Mouse (Mus musculus) left cerebral cortex, adult 2 months (tissue): ENCODE measurements around the gene Tmem262. TPM values are rescaled to one million over a fixed set of nuclear protein-coding genes. Genes with fewer than 3 reads are reported as not detected.
"Not testable (repeated sequence)": the region's sequence is repeated elsewhere in the genome, so short reads cannot be mapped to it uniquely, and the experiment has no call there.

Experiments used
- DNase-seq, 2 experiments: peaks; one replicate each; pipeline ENCODE4 v3.0.0; 2021 to 2022; ENCODE audit warnings: low spot score in 2 of 2, mixed read lengths in 1 of 2; ENCODE audit errors: extremely low spot score in 1 of 2
- H3K27ac ChIP-seq: fragments of 200-600 bp; 2 replicates; pipeline ENCODE4 v1.8.1; 2022
- H3K4me3 ChIP-seq: fragments of 200-600 bp; 2 replicates; pipeline ENCODE4 v1.8.1; 2022
- CTCF ChIP-seq: fragments of 200-600 bp; IDR thresholded peaks from 2 replicates; pipeline ENCODE4 v1.8.1; 2022; ENCODE audit warnings: antibody characterized with exemption, mild to moderate bottlenecking, moderate library complexity
- intact Hi-C: fragments of 180-260 bp; cut with DNase I; formaldehyde crosslinking; loops from one replicate; pipeline ENCODE4 v1.15.1; 2025
- long read RNA-seq, 2 experiments: library from polyadenylated mRNA; stranded (forward); transcript quantifications; one replicate each; pipeline ENCODE4 v2.0.0; 2021; ENCODE audit warnings: borderline mapping rate in 2 of 2
- total RNA-seq, 2 experiments: library from RNA; stranded (reverse); gene quantifications; 2 replicates each; pipeline ENCODE4 v1.2.3; 2021

The Tmem262 gene
- total RNA-seq: not detected
- long read RNA-seq, experiment 1: 0 reads
- long read RNA-seq, experiment 2, partial matches to known transcripts: 0 of 2 reads
- long read RNA-seq, experiment 2, other reads (novel, unspliced or antisense): 2 of 2 reads

DNA sequence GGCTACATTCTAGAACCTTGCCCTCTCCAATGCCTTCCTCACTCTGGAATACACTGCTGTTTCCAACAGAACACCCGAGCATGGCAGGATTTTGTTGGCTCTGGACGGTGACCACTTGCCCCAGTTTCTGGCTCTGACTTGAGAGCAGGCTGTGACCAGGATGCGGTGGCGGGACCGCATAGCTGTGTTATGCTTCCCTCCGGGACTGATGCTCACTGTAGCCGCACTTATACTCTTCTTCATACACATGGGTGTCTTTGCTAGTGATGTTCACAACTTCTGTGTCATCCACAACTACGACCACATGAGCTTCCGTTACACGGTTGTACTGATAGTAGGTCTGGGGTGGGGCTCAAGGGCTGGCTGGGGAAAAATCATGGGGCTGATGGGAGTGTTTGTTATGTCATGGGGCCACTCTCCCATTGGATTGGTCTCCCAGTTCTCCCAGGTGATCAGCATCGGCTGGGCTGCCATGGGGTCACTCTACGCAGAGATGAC is at the start of gene Tmem262:
TSS of gene Tmem262 (plus strand) at position 51 of the 498 bp plus-strand sequence.
- Histone ChIP-seq H3K27ac (no peak within 1 kb of the TSS), H3K4me3 (no peak within 1 kb of the TSS)
- intact Hi-C loops: loop anchor here (5.0 to 10.0 kb wide), 2 partner anchors 37 to 255 kb away; partner anchors contain the start of genes Men1 and Sac3d1
- DNase-seq: no peak
- no peak for TF ChIP-seq CTCF

DNA sequence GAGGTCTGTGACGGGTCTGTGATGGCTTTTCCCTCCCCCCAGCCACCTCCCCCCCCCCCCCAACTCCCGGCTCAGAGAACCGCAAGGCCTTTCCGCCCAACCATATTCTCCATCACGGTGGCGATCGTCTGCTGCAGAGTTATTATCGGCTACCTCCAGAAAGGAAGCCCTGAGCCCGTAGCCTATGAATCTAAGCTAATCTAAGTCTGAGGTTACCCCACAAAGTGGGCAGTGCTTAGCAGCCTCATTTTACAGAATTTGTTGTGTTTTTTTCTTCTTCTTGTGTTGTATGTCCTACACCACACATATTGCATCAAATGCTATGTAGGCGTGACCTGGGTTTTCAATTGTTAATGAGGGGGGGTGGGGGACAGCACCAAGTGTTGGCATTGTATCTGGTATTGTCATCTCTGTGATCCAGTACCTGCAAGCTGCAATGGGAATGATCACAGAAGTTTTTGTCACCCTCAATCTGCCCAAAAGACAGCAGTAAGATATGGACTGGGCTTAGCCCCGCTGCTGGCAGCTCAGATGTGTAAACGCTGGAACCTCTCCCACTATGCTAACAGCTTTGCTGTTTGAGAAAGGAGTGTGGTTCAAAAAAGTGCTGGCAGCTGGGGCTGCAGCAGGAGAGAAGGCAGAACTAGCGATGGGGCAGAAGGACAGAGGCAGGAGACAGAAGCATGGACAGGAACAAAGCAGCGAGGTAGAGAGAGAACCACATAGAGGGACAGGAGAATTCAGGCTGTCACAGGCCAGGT is 49.1 kb upstream of the Tmem262 start:
- no peak for TF ChIP-seq CTCF
- no peak overlapping the region for H3K4me3 ChIP-seq
- no peak overlapping the region for H3K27ac ChIP-seq
- no peak for DNase-seq
- intact Hi-C loops: no loop called here

DNA sequence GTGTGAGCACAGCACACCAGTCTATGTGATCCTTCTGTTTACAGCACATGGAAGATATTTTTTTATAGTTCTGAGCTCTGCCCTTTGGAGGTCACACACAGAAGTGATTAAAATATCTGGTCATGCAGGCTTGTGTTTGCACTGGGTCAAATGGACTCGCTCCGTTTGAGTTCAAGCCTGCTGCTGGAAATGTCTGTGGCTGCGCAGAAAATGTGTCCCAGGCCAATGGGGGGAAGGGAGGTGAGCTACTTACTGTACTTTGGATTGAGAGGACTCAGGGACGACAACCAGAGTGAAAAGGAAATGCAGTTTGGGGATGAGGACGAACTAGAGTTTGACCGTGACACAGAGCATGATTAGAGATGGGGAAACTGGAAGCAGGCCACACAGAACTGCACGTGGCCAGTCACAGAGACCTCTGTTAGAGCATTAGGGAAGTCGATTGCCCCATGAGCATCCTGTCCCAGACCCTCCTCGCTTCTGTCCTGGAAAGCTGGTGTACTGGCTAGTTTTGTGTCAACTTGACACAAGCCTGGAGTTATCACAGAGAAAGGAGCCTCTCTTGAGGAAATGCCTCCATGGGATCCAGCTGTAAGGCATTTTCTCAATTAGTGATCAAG is 43.8 kb upstream of the Tmem262 start:
- no peak overlapping the region for H3K4me3 ChIP-seq
- no peak for TF ChIP-seq CTCF
- intact Hi-C loops: no loop called here
- no peak for DNase-seq
- H3K27ac ChIP-seq: no peak overlapping the region

DNA sequence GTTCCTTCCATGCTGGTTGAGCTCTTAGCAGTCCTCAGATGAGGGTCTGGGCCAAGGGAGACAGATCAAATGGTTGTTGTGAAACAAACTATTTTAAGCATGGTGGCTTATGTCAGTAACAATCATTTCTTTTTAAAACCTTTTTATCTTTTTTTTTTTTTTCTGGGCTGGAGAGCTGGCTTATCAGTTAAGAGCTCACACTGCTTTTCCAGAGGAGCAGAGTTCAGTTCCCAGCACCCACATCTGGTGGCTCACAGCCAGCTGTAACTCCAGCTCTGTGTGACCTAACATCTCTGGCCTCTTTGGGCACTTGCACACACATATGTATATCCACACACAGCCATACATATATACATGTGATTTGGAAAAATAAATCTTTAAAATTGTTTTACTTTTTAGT is 42.1 kb upstream of the Tmem262 start:
- Histone ChIP-seq H3K4me3 (no peak overlapping the region), H3K27ac (no peak overlapping the region)
- no peak for DNase-seq
- intact Hi-C loops: no loop called here
- no peak for TF ChIP-seq CTCF

DNA sequence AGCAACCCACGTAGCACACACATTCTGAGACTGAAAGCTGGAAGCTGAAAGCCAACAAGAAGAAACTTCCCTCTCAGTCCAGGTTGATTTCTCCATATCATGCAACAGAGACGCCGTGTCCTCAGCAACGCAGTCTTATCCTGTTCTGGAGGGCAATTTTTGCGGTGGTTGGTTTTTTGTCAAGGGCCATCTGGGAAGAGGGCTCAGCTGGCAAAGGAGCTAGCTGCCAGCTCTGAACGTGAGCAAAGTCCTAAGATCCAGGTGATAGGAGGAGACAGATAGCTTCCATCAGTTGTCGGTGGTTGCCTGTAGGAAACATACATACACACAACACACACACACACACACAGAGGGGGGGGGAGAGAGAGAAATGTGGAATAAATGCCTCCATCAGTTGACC is 41.5 kb upstream of the Tmem262 start:
- TF ChIP-seq CTCF: no peak
- intact Hi-C loops: no loop called here

DNA sequence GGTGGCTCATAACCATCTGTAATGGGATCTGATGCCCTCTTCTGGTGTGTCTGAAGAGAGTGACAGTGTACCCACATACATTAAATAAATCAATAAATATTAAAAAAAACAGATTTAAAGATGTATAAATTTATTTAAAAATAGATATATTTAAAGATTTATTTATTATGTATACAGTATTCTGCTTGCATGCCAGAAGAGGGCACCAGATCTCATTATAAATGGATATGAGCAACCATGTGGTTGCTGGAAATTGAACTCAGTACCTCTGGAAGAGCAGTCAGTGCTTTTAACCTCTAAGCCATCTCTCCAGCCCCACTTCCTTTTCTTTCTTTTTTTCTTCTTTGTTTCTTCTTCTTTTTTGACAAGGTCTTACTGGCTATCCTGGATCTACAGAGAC is 39.8 kb upstream of the Tmem262 start:
- no peak overlapping the region for H3K4me3 ChIP-seq
- peak; percentile 28 for TF ChIP-seq CTCF
- intact Hi-C loops: loop anchor here (10.0 kb wide), 1 partner anchor 255 kb away; no protein-coding TSS in a partner anchor
- H3K27ac ChIP-seq: no peak overlapping the region
- DNase-seq: no peak

More for the DNA sequence above, 41.5 kb upstream of the Tmem262 start:
- Histone ChIP-seq H3K27ac (no peak overlapping the region), H3K4me3 (no peak overlapping the region)
- DNase-seq: no peak

- DNase-seq: no peak
- intact Hi-C loops: loop anchor here (10.0 kb wide), 1 partner anchor 257 kb away; no protein-coding TSS in a partner anchor
- no peak for TF ChIP-seq CTCF
- no peak overlapping the region for H3K4me3 ChIP-seq
- H3K27ac ChIP-seq: no peak overlapping the region
These were observed 37.5 kb upstream of the Tmem262 start for GRCm38 (mm10) chr19:6042293-6042692.

DNA sequence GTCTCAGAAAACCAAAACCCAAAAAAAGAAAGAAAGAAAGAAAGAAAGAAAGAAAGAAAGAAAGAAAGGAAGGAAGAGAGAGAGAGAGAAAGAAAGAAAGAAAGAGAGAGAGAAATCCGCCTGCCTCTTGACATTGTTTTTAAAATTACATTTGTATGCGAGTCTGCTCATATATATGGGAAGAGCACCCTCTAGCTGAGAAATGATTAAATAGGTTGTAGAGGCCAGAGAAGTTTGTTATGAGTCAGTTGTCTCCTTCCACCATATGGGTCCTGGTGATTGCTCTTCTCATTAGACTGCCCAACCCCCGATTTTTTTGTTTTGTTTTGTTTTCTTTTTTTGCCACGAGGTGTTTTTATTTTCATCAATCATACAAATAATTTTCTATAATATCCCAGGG is 35.7 kb upstream of the Tmem262 start:
- TF ChIP-seq CTCF: peak; percentile 46
- not testable (repeated sequence) for H3K27ac ChIP-seq, H3K4me3 ChIP-seq, DNase-seq
- intact Hi-C loops: loop anchor here (10.0 kb wide), 1 partner anchor 259 kb away; no protein-coding TSS in a partner anchor

DNA sequence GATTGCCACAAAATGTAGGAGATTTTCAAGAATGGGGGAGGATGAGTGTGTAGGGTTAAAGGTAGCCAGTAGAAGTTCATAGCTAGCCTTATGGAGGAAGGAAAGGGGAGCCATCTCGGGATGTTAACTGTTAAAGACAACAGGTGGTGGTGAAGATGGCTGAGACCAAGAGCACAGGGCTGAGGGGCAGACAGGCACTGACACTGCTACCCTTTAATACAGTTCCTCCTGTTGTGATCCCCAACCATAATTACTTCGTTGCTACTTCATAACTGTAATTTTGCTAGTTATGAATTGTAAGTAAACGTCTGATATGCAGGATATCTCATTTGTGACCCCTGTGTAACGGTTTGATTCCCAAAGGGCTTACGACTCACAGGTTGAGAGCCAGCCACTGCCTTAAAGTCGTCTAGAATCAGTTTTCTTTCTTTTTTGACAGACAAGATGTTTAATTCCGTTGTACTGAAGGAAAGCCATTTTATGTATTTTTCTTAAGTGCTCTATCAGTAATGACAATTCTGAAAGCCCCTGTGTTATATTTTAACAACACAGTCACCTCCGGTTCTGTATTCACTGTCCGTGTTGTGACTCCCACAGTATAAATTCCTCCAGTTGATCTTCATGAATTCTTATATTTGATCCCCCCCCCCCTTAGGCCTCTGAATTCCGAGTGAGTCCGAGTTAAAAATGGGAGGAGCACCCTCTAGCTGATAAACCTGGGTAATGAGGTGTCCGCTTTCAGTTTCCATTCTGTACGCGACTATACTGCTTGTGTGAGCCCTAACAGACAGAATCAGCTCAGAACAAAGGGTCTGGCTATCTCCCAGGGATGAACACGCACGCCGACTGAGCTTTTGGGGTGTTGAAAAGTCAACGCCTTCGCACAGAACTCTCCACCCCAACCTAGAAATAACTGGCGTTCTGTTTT is 34.2 kb upstream of the Tmem262 start:
- Histone ChIP-seq H3K27ac (peak overlapping the region; percentile 99), H3K4me3 (peak overlapping the region; percentile 64)
- TF ChIP-seq CTCF: no peak; the same call in none of the 2 replicates
- no peak for DNase-seq
- intact Hi-C loops: loop anchor here (1.0 to 10.0 kb wide), 4 partner anchors 32 to 261 kb away; partner anchors contain the start of genes Pola2, Snx15 and Vps51

DNA sequence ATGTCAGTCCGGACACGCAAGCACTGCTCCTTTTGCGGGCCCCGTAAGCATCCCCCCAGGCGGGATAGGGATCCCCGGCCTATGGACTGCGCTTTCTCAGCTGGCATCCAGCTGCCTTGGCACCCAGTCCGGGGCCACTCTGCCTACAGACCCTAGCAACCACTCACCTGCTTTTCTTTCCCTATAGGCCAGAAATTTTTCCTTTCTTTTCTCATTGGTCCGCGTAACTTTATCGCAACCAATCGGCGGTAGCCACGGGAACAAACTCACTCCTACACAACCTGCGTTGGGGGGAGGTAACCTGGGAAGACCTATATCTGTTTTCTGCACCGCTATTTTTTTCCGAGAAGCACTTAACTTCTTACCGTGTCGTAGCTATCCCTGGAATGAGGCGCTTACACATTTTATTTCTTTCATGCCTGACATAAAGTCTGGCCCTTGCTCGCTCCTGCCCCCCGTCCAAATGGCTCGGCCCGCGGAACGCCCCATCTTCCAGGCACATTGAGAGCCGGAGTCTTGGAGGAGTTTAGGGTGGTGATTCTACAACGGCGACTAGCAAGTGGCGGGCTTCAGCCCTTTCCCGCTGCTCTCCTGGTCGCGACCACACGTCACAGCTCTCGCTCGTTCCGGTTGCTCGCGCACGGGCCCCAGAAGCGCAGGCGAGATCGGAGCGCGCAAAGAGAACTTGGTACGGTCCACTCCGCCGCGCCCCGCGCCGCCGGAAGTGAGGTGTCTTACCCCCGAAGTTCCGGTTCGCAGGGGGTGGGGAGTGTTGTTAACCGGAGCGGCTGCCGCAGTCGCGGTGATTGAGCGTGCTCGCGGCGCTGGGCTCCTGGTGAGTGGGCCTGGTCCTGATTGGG is 33.3 kb upstream of the Tmem262 start, which contains the start of gene Syvn1:
TSS of gene Syvn1 (plus strand) at position 283 of the 860 bp plus-strand sequence.
- Histone ChIP-seq H3K27ac (peak within 1 kb of the TSS; percentile 99), H3K4me3 (peak within 1 kb of the TSS; percentile 64)
- TF ChIP-seq CTCF: no peak
- intact Hi-C loops: loop anchor here (1.0 to 10.0 kb wide), 5 partner anchors 11 to 262 kb away; partner anchors contain the start of genes Fau, Mrpl49, Pola2 and Snx15
- DNase-seq: peak; percentile 89
